Comparison of ENCODE assay signal across 4 mouse cellular contexts in genomic region chr4:132482104-132482503, GRCm38 (mm10). TPM values are rescaled to one million over a fixed set of nuclear protein-coding genes. Genes with fewer than 3 reads are reported as not detected.
DNase-seq lines count a peak whose midpoint lies in the region; ATAC-seq and TF ChIP-seq lines count a peak whose summit lies in the region.
"Not testable (repeated sequence)": the region's sequence is repeated elsewhere in the genome, so short reads cannot be mapped to it uniquely, and the experiment has no call there.

No protein-coding gene starts in this region.

- not testable (repeated sequence) for DNase-seq in ES-E14 (ENCODE audit: low read depth, low spot score); MEL (ENCODE audit: low read depth, low spot score); liver, postnatal 0 days

- H3K79me2 ChIP-seq in MEL (ENCODE audit: control insufficient read depth, insufficient read depth, low read length, poor library complexity) = not testable (repeated sequence)

- TF ChIP-seq CTCF in MEL (IDR thresholded peaks at IDR 0.05 in 2 of 3, conservative IDR thresholded peaks at IDR 0.05 in 1 of 3; ENCODE audit: control insufficient read depth in 1 of 3, insufficient read depth in 1 of 3, low read depth in 2 of 3, low read length in 3 of 3, poor library complexity in 1 of 3, severe bottlenecking in 1 of 3); liver, postnatal 0 days (IDR thresholded peaks at IDR 0.05; ENCODE audit: low read depth): not testable (repeated sequence)

- not testable (repeated sequence) for H3K4me3 ChIP-seq in ES-E14 (ENCODE audit: insufficient read depth in 1 of 2, low read depth in 1 of 2, low read length in 2 of 2, poor library complexity in 1 of 2, severe bottlenecking in 1 of 2); MEL (ENCODE audit: control insufficient read depth in 1 of 2, insufficient read depth in 1 of 2, low read depth in 2 of 2, low read length in 2 of 2); brown adipose tissue, adult 24 weeks (ENCODE audit: insufficient read depth, low read depth, low read length); liver, postnatal 0 days (ENCODE audit: low read depth, low read length)

- WGBS in liver, postnatal 0 days (ENCODE audit: insufficient replicate concordance) = 68% methylated on average over 3 of the region's 3 CpGs

- not testable (repeated sequence) for H3K36me3 ChIP-seq in ES-E14 (ENCODE audit: control insufficient read depth, insufficient read depth, low read length, poor library complexity, severe bottlenecking); MEL (ENCODE audit: control insufficient read depth in 1 of 2, insufficient read depth in 2 of 2, low read length in 2 of 2); liver, postnatal 0 days (replicated peaks; ENCODE audit: insufficient read depth, low read length)

- H3K4me1 ChIP-seq in ES-E14 (ENCODE audit: control insufficient read depth in 2 of 2, insufficient read depth in 2 of 2, low read length in 2 of 2, poor library complexity in 1 of 2); MEL (ENCODE audit: control insufficient read depth in 1 of 2, insufficient read depth in 2 of 2, low read length in 2 of 2); brown adipose tissue, adult 24 weeks (ENCODE audit: control insufficient read depth, insufficient read depth, insufficient read length, low read length); liver, postnatal 0 days (ENCODE audit: insufficient read depth): not testable (repeated sequence)

- not testable (repeated sequence) for H3K9ac ChIP-seq in ES-E14 (ENCODE audit: insufficient read depth, low read depth, low read length, poor library complexity, severe bottlenecking); MEL (ENCODE audit: control insufficient read depth, low read depth, low read length, poor library complexity, severe bottlenecking); liver, postnatal 0 days (replicated peaks)

- H3K4me2 ChIP-seq in liver, postnatal 0 days (ENCODE audit: low read depth, low read length) = not testable (repeated sequence)

- TF ChIP-seq EP300 in MEL (IDR thresholded peaks at IDR 0.05; ENCODE audit: low read depth in 1 of 2, low read length in 2 of 2); liver, postnatal 0 days (IDR thresholded peaks at IDR 0.05; ENCODE audit: low read depth): not testable (repeated sequence)

- TF ChIP-seq RAD21 in MEL (IDR thresholded peaks at IDR 0.05; ENCODE audit: low read depth, low read length) = not testable (repeated sequence)

- not testable (repeated sequence) for H3K9me3 ChIP-seq in ES-E14 (ENCODE audit: control insufficient read depth, insufficient read depth, low read depth, low read length); MEL (replicated peaks; ENCODE audit: insufficient read depth, low read length); liver, postnatal 0 days (ENCODE audit: low read length)

- in situ Hi-C loops in ES-E14 (cut with MboI; ENCODE audit: low sequenced_read_pairs in 2 of 2, unreplicated experiment in 2 of 2) = not testable (repeated sequence)

- not testable (repeated sequence) for ATAC-seq in liver, postnatal 0 days

- not testable (repeated sequence) for H3K27ac ChIP-seq in ES-E14 (ENCODE audit: insufficient read depth, low read depth, low read length, poor library complexity, severe bottlenecking); MEL (ENCODE audit: control insufficient read depth, low read depth, low read length)
- 0 out of 2 replicates have a peak overlapping the region, but pooled peaks have one; percentile 41 for H3K27ac ChIP-seq in brown adipose tissue, adult 24 weeks (replicated peaks; ENCODE audit: low read depth, low read length)
- peak overlapping the region; percentile 91 for H3K27ac ChIP-seq in liver, postnatal 0 days (ENCODE audit: low read depth)

- TF ChIP-seq POLR2A in MEL (IDR thresholded peaks at IDR 0.05; ENCODE audit: control insufficient read depth in 1 of 2, insufficient read depth in 1 of 2, low read depth in 1 of 2, low read length in 2 of 2, poor library complexity in 1 of 2) = not testable (repeated sequence)

- H3K27me3 ChIP-seq in MEL (ENCODE audit: control insufficient read depth in 1 of 2, insufficient read depth in 2 of 2, low read length in 2 of 2); liver, postnatal 0 days (ENCODE audit: insufficient read depth, low read length): not testable (repeated sequence)

TF ChIP-seq in ES-E14, 5 proteins besides CTCF, POLR2A, EP300 and RAD21:
- TF ChIP-seq ZNF384 (IDR thresholded peaks at IDR 0.05; ENCODE audit: low read depth, low read length) = peak; percentile 79

TF ChIP-seq in MEL, 35 proteins besides CTCF, POLR2A, EP300 and RAD21:
- peak; percentile 71 for TF ChIP-seq ZNF384 (IDR thresholded peaks at IDR 0.05; ENCODE audit: low read depth, low read length)

RNA-seq across cellular contexts. Expression of gene Med18, which starts 18.4 kb away (rescaled TPM):
- total RNA-seq in ES-E14 (2012; rRNA removed) (29.7 and 32.8 TPM in 2 replicates), MEL (2012; rRNA removed) (26.8 and 32.9 TPM in 2 replicates)
- 10 to 100 TPM in 1 of 2 experiments, not detected in 1; 13.4 TPM for polyA plus RNA-seq in MEL (2012; ENCODE audit: insufficient read depth in 1 of 2, insufficient read length in 2 of 2, low read depth in 1 of 2, low replicate concordance in 2 of 2, missing spikeins in 1 of 2)
- polyA plus RNA-seq in brown adipose tissue, adult 24 weeks (2012; ENCODE audit: insufficient read depth, insufficient read length, missing spikeins) = 2.1 and 3.4 TPM in 2 replicates
- polyA plus RNA-seq in liver, postnatal 0 days (2015; fragmentation: Nextera tagmentation; extraction: Ambion mirVana) = 8.0 and 10.1 TPM in 2 replicates

RNA-seq across cellular contexts. Expression of gene Sesn2, which starts 28.2 kb away (rescaled TPM):
- 75.8 and 96.1 TPM in 2 replicates for total RNA-seq in ES-E14 (2012; rRNA removed)
- total RNA-seq in MEL (2012; rRNA removed) = 9.6 and 38.3 TPM in 2 replicates
- polyA plus RNA-seq in MEL (2012; ENCODE audit: insufficient read depth in 1 of 2, insufficient read length in 2 of 2, low read depth in 1 of 2, low replicate concordance in 2 of 2, missing spikeins in 1 of 2) = 10 to 100 TPM in 1 of 2 experiments, not detected in 1; 27.5 TPM
- polyA plus RNA-seq in brown adipose tissue, adult 24 weeks (2012; ENCODE audit: insufficient read depth, insufficient read length, missing spikeins) = 10.1 and 14.5 TPM in 2 replicates
- 7.3 and 8.7 TPM in 2 replicates for polyA plus RNA-seq in liver, postnatal 0 days (2015; fragmentation: Nextera tagmentation; extraction: Ambion mirVana)

RNA-seq across cellular contexts. Expression of gene Atpif1, which starts 51.4 kb away (rescaled TPM):
- 485 and 496 TPM in 2 replicates for total RNA-seq in ES-E14 (2012; rRNA removed)
- total RNA-seq in MEL (2012; rRNA removed) = 492 and 730 TPM in 2 replicates
- 100 to 1,000 TPM in 1 of 2 experiments, not detected in 1; 566 TPM for polyA plus RNA-seq in MEL (2012; ENCODE audit: insufficient read depth in 1 of 2, insufficient read length in 2 of 2, low read depth in 1 of 2, low replicate concordance in 2 of 2, missing spikeins in 1 of 2)
- polyA plus RNA-seq in brown adipose tissue, adult 24 weeks (2012; ENCODE audit: insufficient read depth, insufficient read length, missing spikeins) = 42.9 and 57.3 TPM in 2 replicates
- 935 and 945 TPM in 2 replicates for polyA plus RNA-seq in liver, postnatal 0 days (2015; fragmentation: Nextera tagmentation; extraction: Ambion mirVana)

RNA-seq across cellular contexts. Expression of gene Dnajc8, which starts 53.2 kb away (rescaled TPM):
- total RNA-seq in ES-E14 (2012; rRNA removed) (127 and 167 TPM in 2 replicates), MEL (2012; rRNA removed) (110 and 115 TPM in 2 replicates)
- 100 to 1,000 TPM in 1 of 2 experiments, not detected in 1; 246 TPM for polyA plus RNA-seq in MEL (2012; ENCODE audit: insufficient read depth in 1 of 2, insufficient read length in 2 of 2, low read depth in 1 of 2, low replicate concordance in 2 of 2, missing spikeins in 1 of 2)
- 62.3 and 81.0 TPM in 2 replicates for polyA plus RNA-seq in brown adipose tissue, adult 24 weeks (2012; ENCODE audit: insufficient read depth, insufficient read length, missing spikeins)
- polyA plus RNA-seq in liver, postnatal 0 days (2015; fragmentation: Nextera tagmentation; extraction: Ambion mirVana) = 70.7 and 71.5 TPM in 2 replicates

RNA-seq across cellular contexts. Expression of gene Phactr4, which starts 59.8 kb away (rescaled TPM):
- total RNA-seq in ES-E14 (2012; rRNA removed) (4.0 and 7.8 TPM in 2 replicates), MEL (2012; rRNA removed) (5.6 and 7.2 TPM in 2 replicates)
- 10 to 100 TPM; 28.7 to 79.5 TPM for polyA plus RNA-seq in MEL (2012; ENCODE audit: insufficient read depth in 1 of 2, insufficient read length in 2 of 2, low read depth in 1 of 2, low replicate concordance in 2 of 2, missing spikeins in 1 of 2)
- 5.9 and 11.6 TPM in 2 replicates for polyA plus RNA-seq in brown adipose tissue, adult 24 weeks (2012; ENCODE audit: insufficient read depth, insufficient read length, missing spikeins)
- polyA plus RNA-seq in liver, postnatal 0 days (2015; fragmentation: Nextera tagmentation; extraction: Ambion mirVana) = 6.2 and 7.7 TPM in 2 replicates
